Mouse (Mus musculus) adrenal gland, adult 2 months (tissue): ENCODE data around the gene Atxn1l. TPM values are rescaled to one million over a fixed set of nuclear protein-coding genes. Genes with fewer than 3 reads are reported as not detected.
"Not testable (repeated sequence)": the region's sequence is repeated elsewhere in the genome, so short reads cannot be mapped to it uniquely, and the experiment has no call there.

Source experiments
- DNase-seq: peaks from one replicate; pipeline ENCODE4 v3.0.0; 2021
- long read RNA-seq: library from polyadenylated mRNA; stranded (forward); transcript quantifications from one replicate; pipeline ENCODE4 v2.0.0, GENCODE M21; 2021
- polyA plus RNA-seq: library from polyadenylated mRNA; depleted of rRNA; stranded (reverse); fragments of >200 nt; gene quantifications from 2 replicates; pipeline ENCODE4 v1.2.3, GENCODE M21; 2012; rRNA removed
- total RNA-seq, 2 experiments: library from RNA; stranded (reverse); gene quantifications; 2 replicates each; pipeline ENCODE4 v1.2.3; 2021

Atxn1l gene
- total RNA-seq (10 to 100 TPM; 38.5 to 45.5 TPM), polyA plus RNA-seq (8.8 and 9.8 TPM in 2 replicates)
- long read RNA-seq, full-length matches to known transcripts = 2 of 8 reads
- long read RNA-seq, partial matches to known transcripts = 0 of 8 reads
- long read RNA-seq, other reads (novel, unspliced or antisense) = 6 of 8 reads

GRCm38 (mm10) chr8:109737237-109738048 is at the start of gene Atxn1l:
Atxn1l (minus strand) TSS chr8:109737739.
- peak; percentile 88 for DNase-seq

GRCm38 (mm10) chr8:109780548-109780947 is 43.0 kb upstream of the Atxn1l start:
- DNase-seq = no peak

GRCm38 (mm10) chr8:109779431-109780228 is 42.1 kb upstream of the Atxn1l start:
- DNase-seq = no peak

- peak; percentile 77 for DNase-seq
Measured at GRCm38 (mm10) chr8:109778993-109779421, 41.5 kb upstream of the Atxn1l start.

- peak; percentile 97 for DNase-seq
Measured at GRCm38 (mm10) chr8:109778280-109778977, 40.9 kb upstream of the Atxn1l start, which contains the start of gene Ap1g1. Ap1g1 (plus strand) TSS chr8:109778554.

GRCm38 (mm10) chr8:109777851-109778250 is 40.3 kb upstream of the Atxn1l start:
- no peak for DNase-seq

GRCm38 (mm10) chr8:109773154-109773553 is 35.6 kb upstream of the Atxn1l start:
- peak; percentile 36 for DNase-seq

- DNase-seq = no peak
Measured at GRCm38 (mm10) chr8:109766081-109766480, 28.5 kb upstream of the Atxn1l start.

- no peak for DNase-seq
Measured at GRCm38 (mm10) chr8:109764031-109764430, 26.5 kb upstream of the Atxn1l start.

GRCm38 (mm10) chr8:109760221-109760620 is 22.7 kb upstream of the Atxn1l start:
- peak; percentile 81 for DNase-seq

- DNase-seq = no peak
Measured at GRCm38 (mm10) chr8:109759426-109759825, 21.9 kb upstream of the Atxn1l start.

GRCm38 (mm10) chr8:109756849-109757248 is 19.3 kb upstream of the Atxn1l start:
- DNase-seq = no peak

GRCm38 (mm10) chr8:109755554-109755953 is 18.0 kb upstream of the Atxn1l start:
- DNase-seq = not testable (repeated sequence)

GRCm38 (mm10) chr8:109754696-109755095 is 17.2 kb upstream of the Atxn1l start:
- DNase-seq = no peak

- DNase-seq = no peak
Measured at GRCm38 (mm10) chr8:109751731-109752485, 14.4 kb upstream of the Atxn1l start.

GRCm38 (mm10) chr8:109750699-109751098 is 13.2 kb upstream of the Atxn1l start:
- peak; percentile 33 for DNase-seq

- no peak for DNase-seq
Measured at GRCm38 (mm10) chr8:109750274-109750673, 12.7 kb upstream of the Atxn1l start.

GRCm38 (mm10) chr8:109747468-109748199 is 10.1 kb upstream of the Atxn1l start:
- DNase-seq = no peak

GRCm38 (mm10) chr8:109738049-109738380 is 476 bp upstream of the Atxn1l start:
- DNase-seq = no peak

- peak; percentile 24 for DNase-seq
Measured at GRCm38 (mm10) chr8:109736819-109737218, 720 bp downstream of the Atxn1l start.

- DNase-seq = no peak
Measured at GRCm38 (mm10) chr8:109734018-109734417, 3.5 kb downstream of the Atxn1l start.
